Mouse (Mus musculus) limb, embryonic 15.5 days (tissue): ENCODE measurements around the gene Rapgef4. TPM values are rescaled to one million over a fixed set of nuclear protein-coding genes. Genes with fewer than 3 reads are reported as not detected.

ENCODE experiments used
- ATAC-seq: fragments of 200-750 bp; cut with Nextera tagmentation; 2 replicates; pipeline ENCODE4 v1.8.0; 2017; ENCODE audit warnings: low read depth, moderate TSS enrichment; ENCODE audit not compliant: insufficient number of reproducible peaks, low FRiP score, low TSS enrichment
- H3K27ac ChIP-seq: fragments of 300-500 bp; sonication (generic); 2 replicates; pipeline ENCODE4 v1.5.1; 2015; ENCODE audit warnings: moderate library complexity, mild to moderate bottlenecking, inconsistent platforms
- H3K27me3 ChIP-seq: fragments of 300-500 bp; sonication (generic); 2 replicates; pipeline ENCODE4 v1.6.1; 2015; ENCODE audit warnings: inconsistent platforms
- H3K36me3 ChIP-seq: fragments of 300-500 bp; sonication (generic); 2 replicates; pipeline ENCODE4 v1.6.1; 2015; ENCODE audit warnings: inconsistent platforms
- H3K4me1 ChIP-seq: fragments of 300-500 bp; sonication (generic); 2 replicates; pipeline ENCODE4 v1.6.1; 2015; ENCODE audit warnings: inconsistent platforms
- H3K4me2 ChIP-seq: fragments of 300-500 bp; sonication (generic); 2 replicates; pipeline ENCODE4 v1.6.1; 2015; ENCODE audit warnings: mild to moderate bottlenecking, inconsistent platforms
- H3K4me3 ChIP-seq: fragments of 300-500 bp; sonication (generic); 2 replicates; pipeline ENCODE4 v1.5.1; 2015; ENCODE audit warnings: mild to moderate bottlenecking, inconsistent platforms
- H3K9ac ChIP-seq: fragments of 300-500 bp; sonication (generic); 2 replicates; pipeline ENCODE4 v1.6.1; 2015; ENCODE audit warnings: inconsistent platforms
- H3K9me3 ChIP-seq: fragments of 300-500 bp; sonication (generic); 2 replicates; pipeline ENCODE4 v1.6.1; 2016; ENCODE audit warnings: inconsistent platforms
- WGBS: fragments of 180-500 bp; shearing (Covaris S2); methylation state at CpG from one replicate; pipeline ENCODE4 v1.1.7; 2015; 5-methylcytosine and 5-hydroxymethylcytosine counted together
- polyA plus RNA-seq: library from polyadenylated mRNA; unstranded; fragments of >200 nt; fragmentation: Nextera tagmentation; extraction: Ambion mirVana; gene quantifications from 2 replicates; pipeline ENCODE4 v1.2.1, GENCODE M21; 2015

Rapgef4 gene
- polyA plus RNA-seq, 1 experiment from 2014 or later: 4.6 TPM

DNA sequence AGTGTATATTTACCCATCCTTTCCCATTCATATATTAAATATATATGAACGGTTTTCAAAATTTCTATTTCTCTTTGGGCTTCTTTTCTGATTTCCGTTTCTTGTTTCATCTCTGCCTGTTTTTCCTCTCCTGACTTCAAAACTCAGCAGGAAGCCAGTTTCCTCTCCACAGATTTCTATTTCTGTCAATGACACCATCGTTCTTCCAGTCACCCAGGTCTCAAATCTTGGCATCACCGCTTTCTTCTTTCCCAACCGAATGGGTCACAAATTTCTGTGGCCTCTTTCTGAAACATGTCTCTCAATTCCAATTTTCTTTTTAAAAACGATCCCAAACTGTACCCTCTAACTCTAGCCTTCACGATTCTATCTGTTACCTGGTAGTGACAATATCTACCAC lies 303.6 kb downstream of the Rapgef4 start:
- no peak for ATAC-seq
- no peak overlapping the region for H3K4me3 ChIP-seq
- H3K9ac ChIP-seq: no peak overlapping the region
- H3K27ac ChIP-seq: no peak overlapping the region
- no peaks in the 10 kb centered on the region for H3K27me3 ChIP-seq
- 77% methylated on average over 7 of the region's 7 CpGs for WGBS
- H3K36me3 ChIP-seq: no peaks in the 10 kb centered on the region
- no peak overlapping the region for H3K4me2 ChIP-seq
- 0 out of 2 replicates have a peak, but pooled peaks cover 14% of the 10 kb centered on the region for H3K4me1 ChIP-seq
- no peaks in the 10 kb centered on the region for H3K9me3 ChIP-seq

DNA sequence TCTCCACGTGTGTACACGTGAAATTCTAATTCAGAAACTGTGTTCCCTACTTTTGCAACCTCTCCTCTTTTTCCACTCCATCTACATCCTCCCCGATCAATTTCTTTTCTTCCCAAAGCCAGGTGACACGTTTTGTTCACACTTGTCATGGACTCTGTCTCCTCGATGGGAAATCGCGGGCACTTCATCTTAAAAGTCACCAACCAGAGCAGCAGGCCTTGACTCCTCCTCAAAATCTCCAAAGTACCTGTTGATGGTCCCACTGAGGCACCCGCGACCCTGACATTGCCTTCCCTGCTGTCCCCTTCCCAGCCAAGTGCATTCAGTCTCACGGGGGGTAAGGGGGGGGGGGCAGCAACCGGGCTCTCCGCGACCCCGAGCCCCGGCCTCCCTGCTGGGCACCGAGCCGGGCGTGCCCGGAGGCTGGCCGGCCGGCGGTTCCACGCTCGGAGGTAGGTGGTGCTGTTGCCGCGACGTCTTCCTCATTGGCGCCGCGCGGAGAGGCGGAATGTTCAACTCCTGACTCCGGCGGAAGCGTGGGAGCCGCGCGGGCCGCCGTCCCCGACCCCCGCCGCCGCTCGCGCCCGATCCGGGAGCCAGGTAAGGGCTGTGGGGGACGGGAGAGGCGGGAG lies 304.3 kb downstream of the Rapgef4 start, which contains the start of gene Map3k20:
Map3k20 (plus strand) TSS at position 382 of the 632 bp plus-strand sequence.
- Histone ChIP-seq H3K9ac (peak within 1 kb of the TSS; percentile 76), H3K36me3 (no peaks in the 10 kb centered on the region), H3K4me3 (peak within 1 kb of the TSS; percentile 71), H3K27ac (peak within 1 kb of the TSS; percentile 51), H3K4me1 (0 out of 2 replicates have a peak, but pooled peaks cover 14% of the 10 kb centered on the region), H3K9me3 (no peaks in the 10 kb centered on the region), H3K27me3 (no peaks in the 10 kb centered on the region), H3K4me2 (peak within 1 kb of the TSS; percentile 79)
- WGBS: 2% methylated on average over 47 of the region's 50 CpGs
- ATAC-seq: peak; percentile 61; the same call in 1 of the 2 replicates

DNA sequence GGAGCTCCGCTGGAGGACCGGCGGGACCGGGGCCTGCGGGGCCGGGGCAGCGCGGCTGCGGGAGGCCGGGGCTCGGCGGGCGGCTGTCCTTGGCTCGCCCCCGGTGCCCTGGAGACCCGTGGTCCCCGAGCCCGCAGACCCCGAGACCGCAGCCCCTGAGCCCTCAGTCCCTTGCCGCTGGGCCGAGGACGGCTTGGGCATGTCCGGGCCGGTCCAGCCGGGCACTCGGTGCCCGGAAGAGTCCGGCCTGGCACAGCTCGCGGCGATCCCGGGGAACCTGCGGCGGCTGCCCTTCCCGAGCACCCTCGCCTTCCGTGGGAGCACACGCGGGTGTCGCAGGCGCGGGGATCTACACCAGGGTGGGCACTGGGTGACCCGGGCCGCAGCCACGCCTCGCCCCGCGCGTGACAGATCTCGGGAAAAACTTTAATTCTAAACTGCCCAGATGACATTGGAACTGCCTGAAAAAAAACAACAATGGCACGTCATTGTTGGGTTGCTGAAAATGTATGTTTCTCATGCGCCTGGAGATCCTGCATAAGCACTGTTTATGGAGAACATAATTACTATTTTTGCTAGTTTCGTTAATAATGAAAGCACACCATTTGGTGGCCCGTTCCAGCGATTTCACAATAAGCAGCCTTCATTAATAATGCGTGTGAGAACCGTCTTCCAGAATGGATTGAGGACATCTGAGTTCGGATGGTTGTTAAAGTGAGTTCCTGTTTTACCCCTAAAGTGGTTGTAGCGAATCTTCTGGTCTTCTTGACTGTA lies 305.0 kb downstream of the Rapgef4 start:
- no peaks in the 10 kb centered on the region for H3K36me3 ChIP-seq
- ATAC-seq: peak; percentile 71
- no peaks in the 10 kb centered on the region for H3K9me3 ChIP-seq
- H3K4me1 ChIP-seq: 0 out of 2 replicates have a peak, but pooled peaks cover 14% of the 10 kb centered on the region
- WGBS: 1% methylated on average over 55 of the region's 60 CpGs
- peak overlapping the region; percentile 51 for H3K27ac ChIP-seq
- H3K4me3 ChIP-seq: peak overlapping the region; percentile 71
- peak overlapping the region; percentile 76 for H3K9ac ChIP-seq
- H3K27me3 ChIP-seq: no peaks in the 10 kb centered on the region
- H3K4me2 ChIP-seq: peak overlapping the region; percentile 79

DNA sequence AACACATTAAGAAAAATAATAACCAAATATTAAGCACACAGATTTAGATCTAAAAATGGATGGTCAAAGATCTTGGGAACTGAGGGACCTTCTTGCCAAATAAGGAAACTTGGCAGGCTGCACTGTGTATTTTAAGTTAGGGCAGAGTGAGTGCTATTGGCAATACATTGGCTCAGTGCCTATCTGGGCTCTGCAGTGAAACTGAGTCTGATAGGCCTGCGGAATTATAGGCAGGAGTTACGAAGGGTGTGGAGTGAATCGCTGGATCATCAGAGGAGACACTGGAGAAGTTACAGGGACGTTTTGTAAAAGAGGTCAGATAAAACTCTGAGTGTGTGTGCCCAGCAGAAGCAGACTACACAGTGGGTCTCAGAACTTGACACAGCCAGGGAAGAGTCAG lies 306.1 kb downstream of the Rapgef4 start:
- no peaks in the 10 kb centered on the region for H3K27me3 ChIP-seq
- no peaks in the 10 kb centered on the region for H3K9me3 ChIP-seq
- H3K4me2 ChIP-seq: no peak overlapping the region
- 60% methylated on average over 4 of the region's 4 CpGs for WGBS
- no peak overlapping the region for H3K4me3 ChIP-seq
- no peak for ATAC-seq
- H3K36me3 ChIP-seq: no peaks in the 10 kb centered on the region
- H3K27ac ChIP-seq: no peak overlapping the region
- H3K9ac ChIP-seq: no peak overlapping the region
- H3K4me1 ChIP-seq: 0 out of 2 replicates have a peak, but pooled peaks cover 14% of the 10 kb centered on the region

DNA sequence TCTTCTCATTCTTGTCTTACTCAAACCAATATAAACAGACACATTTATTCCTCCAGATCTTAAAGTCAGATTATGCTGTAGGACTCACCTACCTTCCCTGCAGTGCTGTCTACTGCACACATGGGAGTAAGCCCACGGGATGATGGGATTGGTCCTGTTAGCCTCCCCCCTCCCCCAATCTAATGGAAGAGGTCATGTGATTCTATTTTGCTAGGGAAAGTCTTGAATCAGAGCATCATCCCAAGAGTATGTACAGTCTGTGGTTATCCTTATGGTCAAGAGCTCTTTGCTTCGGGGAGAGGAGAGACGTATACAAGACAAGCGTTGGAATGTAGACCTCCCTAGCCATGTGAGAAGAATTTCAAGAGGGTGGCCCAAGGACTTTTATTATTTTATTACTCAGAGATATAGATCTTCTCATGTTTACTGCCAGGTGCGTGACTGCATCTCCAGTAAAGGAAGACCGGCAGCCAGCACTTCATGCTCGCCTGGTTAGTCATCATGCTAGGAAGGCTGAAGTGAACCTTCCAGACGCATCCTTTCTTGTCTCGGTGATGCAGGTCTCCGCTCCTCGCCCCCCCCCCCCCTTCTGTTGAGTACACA lies 308.0 kb downstream of the Rapgef4 start:
- H3K36me3 ChIP-seq: no peaks in the 10 kb centered on the region
- H3K27me3 ChIP-seq: no peaks in the 10 kb centered on the region
- no peak overlapping the region for H3K9ac ChIP-seq
- 0 out of 2 replicates have a peak, but pooled peaks cover 17% of the 10 kb centered on the region for H3K4me1 ChIP-seq
- H3K9me3 ChIP-seq: no peaks in the 10 kb centered on the region
- H3K4me3 ChIP-seq: no peak overlapping the region
- H3K27ac ChIP-seq: no peak overlapping the region
- 71% methylated on average over 11 of the region's 11 CpGs for WGBS
- no peak for ATAC-seq
- H3K4me2 ChIP-seq: no peak overlapping the region

DNA sequence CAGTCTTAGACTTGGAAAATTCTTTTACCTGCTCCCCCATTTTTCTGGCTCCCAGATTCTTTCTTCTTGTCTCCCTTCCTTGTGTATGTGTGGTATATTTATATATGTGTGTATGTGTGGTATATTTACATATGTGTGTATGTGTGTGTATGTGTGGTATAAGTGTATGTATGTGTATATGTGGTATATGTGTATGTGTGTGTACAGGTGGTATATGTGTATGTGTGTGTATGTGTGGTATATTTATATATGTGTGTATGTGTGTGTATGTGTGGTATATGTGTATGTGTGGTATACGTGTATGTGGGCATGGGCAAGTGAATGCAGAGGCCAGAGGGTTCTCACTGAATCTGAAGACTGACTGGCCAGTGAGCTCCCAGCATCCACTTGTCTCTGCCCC lies 310.1 kb downstream of the Rapgef4 start:
- peak; percentile 72; the same call in 1 of the 2 replicates for ATAC-seq
- 0 out of 2 replicates have a peak, but pooled peaks cover 14% of the 10 kb centered on the region for H3K4me1 ChIP-seq
- no peaks in the 10 kb centered on the region for H3K36me3 ChIP-seq
- H3K27me3 ChIP-seq: no peaks in the 10 kb centered on the region
- no peak overlapping the region for H3K27ac ChIP-seq
- 83% methylated on average over 1 of the region's 1 CpGs for WGBS
- no peak overlapping the region for H3K4me3 ChIP-seq
- H3K9me3 ChIP-seq: no peaks in the 10 kb centered on the region
- H3K4me2 ChIP-seq: no peak overlapping the region
- no peak overlapping the region for H3K9ac ChIP-seq

DNA sequence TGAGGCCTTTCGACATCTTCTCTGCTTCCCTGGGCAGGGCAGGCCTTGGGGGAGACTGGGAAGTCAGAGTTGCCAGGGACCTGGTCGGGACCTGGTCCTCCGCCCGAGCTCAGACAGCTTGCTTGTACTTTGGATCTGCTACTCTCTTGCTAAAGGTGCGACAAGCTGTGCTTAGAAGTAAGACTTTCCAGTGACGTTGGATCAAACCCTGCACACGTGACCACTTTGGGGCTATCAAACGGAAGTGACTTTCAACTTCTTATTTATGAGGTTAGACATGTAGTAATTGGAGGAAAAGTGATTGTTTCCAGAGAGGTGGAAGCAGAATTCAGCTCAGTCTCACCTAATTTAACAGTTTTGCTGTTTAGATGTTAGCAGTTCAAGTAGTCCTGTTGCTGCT lies 311.5 kb downstream of the Rapgef4 start:
- WGBS: 61% methylated on average over 8 of the region's 8 CpGs
- Histone ChIP-seq H3K27me3 (no peaks in the 10 kb centered on the region), H3K9me3 (no peaks in the 10 kb centered on the region), H3K36me3 (no peaks in the 10 kb centered on the region), H3K4me1 (peaks cover 14% of the 10 kb centered on the region), H3K9ac (no peak overlapping the region), H3K4me2 (no peak overlapping the region), H3K27ac (no peak overlapping the region), H3K4me3 (no peak overlapping the region)
- ATAC-seq: no peak

DNA sequence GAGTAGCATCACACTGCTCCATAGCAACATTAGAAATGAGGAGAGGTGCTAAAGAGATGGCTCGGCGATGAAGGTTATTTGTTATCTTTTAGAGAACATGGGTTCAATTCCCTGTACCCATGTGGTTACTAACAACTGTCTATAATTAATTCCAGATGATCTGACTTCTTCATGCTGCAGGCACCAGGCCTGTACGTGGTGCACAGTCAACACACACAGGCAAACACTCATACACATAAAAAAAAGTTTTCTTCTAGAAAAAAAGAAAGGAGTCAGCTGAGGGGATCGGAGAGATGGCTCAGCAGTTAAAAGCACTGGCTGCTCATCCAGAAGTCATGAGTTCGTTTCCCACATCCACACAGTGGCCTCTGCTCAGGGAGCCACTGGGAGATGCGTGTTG lies 314.0 kb downstream of the Rapgef4 start:
- WGBS: 57% methylated on average over 6 of the region's 6 CpGs
- no peak for ATAC-seq
- no peak overlapping the region for H3K27ac ChIP-seq

DNA sequence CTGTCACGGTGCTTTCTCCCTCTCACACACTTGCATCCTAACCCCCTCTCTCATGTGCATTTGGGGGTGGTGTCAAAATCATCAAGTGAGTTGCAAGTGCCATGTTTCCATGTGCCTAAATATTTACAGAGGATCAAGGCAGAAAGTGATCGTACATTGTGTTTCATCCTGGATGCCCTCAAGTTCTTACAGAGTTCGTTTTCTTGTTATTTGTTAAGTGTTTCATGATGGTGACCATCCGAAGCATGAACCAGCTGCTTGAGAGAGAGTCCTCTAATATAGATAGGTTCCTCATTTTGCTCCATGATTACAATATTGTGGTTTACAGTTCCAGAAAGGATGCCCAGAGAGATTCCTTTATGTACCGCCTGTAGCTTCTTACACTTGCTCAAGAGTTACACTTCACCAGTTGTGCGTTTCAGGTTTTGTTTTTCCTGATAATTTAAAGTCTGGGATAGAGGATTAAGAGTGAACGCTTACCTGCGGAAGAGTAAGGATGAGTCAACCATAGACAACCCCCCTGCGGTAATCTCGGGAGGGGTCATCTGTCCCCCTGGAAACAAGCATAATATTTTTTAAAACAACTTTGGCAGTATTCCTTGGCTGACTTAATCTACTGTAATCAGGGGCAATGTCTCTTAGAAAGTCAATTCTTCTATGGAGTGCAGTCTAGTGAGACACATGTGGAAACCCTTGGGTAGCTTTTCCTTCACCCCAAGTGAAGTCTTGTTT lies 316.1 kb downstream of the Rapgef4 start:
- no peaks in the 10 kb centered on the region for H3K9me3 ChIP-seq
- ATAC-seq: no peak
- no peaks in the 10 kb centered on the region for H3K27me3 ChIP-seq
- H3K4me2 ChIP-seq: no peak overlapping the region
- 80% methylated on average over 10 of the region's 10 CpGs for WGBS
- no peak overlapping the region for H3K9ac ChIP-seq
- peaks cover 17% of the 10 kb centered on the region for H3K4me1 ChIP-seq
- no peak overlapping the region for H3K4me3 ChIP-seq
- H3K36me3 ChIP-seq: no peaks in the 10 kb centered on the region
- peak overlapping the region; percentile 68; the same call in 1 of the 2 replicates for H3K27ac ChIP-seq

More for the DNA sequence above, 314.0 kb downstream of the Rapgef4 start:
- no peak overlapping the region for H3K9ac ChIP-seq
- no peak overlapping the region for H3K4me2 ChIP-seq
- no peaks in the 10 kb centered on the region for H3K36me3 ChIP-seq
- peaks cover 17% of the 10 kb centered on the region for H3K4me1 ChIP-seq
- H3K9me3 ChIP-seq: no peaks in the 10 kb centered on the region
- no peaks in the 10 kb centered on the region for H3K27me3 ChIP-seq
- no peak overlapping the region for H3K4me3 ChIP-seq

DNA sequence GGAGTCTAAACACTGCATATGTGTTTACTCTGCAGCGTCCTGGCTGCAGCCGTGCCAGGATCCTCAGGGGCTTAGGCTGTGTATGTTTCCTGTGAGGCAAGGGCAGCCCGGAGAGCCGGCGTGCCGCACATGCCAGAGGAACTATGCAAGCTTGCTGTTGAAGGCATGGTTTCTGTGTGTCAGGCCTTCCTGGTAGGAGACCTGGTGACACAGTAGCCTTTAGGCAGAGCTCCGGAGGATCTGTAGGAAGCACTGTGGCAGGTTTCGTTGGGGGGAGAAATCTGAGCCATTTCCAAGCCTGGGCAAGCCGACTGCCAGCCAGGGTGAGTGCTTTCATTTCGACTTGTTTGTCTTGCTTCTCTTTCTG lies 316.7 kb downstream of the Rapgef4 start:
- no peak overlapping the region for H3K4me3 ChIP-seq
- no peak overlapping the region for H3K4me2 ChIP-seq
- no peaks in the 10 kb centered on the region for H3K36me3 ChIP-seq
- no peaks in the 10 kb centered on the region for H3K9me3 ChIP-seq
- no peak for ATAC-seq
- H3K9ac ChIP-seq: no peak overlapping the region
- H3K4me1 ChIP-seq: peaks cover 14% of the 10 kb centered on the region
- WGBS: 57% methylated on average over 10 of the region's 10 CpGs
- no peaks in the 10 kb centered on the region for H3K27me3 ChIP-seq
- peak overlapping the region; percentile 68; the same call in 1 of the 2 replicates for H3K27ac ChIP-seq

DNA sequence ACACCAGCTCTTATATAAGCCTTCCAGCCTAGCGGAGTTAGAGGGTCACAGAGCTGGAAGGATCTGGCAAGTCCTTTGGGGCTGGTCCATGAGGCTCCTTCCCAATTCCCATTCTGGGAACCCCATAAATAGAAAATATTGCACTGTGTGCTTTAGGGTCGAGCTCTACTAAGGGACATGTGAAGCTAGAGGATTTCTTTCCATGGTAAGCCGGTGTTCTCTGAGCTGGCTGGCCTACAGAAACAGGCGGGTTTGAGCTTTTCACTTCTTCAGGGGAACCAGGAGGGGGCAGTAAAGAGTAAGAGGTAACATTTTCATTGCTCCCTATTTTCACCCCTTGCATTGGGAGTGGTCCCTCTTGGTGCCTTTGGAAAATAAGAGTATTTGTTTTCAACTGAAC lies 317.4 kb downstream of the Rapgef4 start:
- H3K36me3 ChIP-seq: no peaks in the 10 kb centered on the region
- 61% methylated on average over 4 of the region's 4 CpGs for WGBS
- no peak overlapping the region for H3K4me2 ChIP-seq
- no peaks in the 10 kb centered on the region for H3K27me3 ChIP-seq
- no peaks in the 10 kb centered on the region for H3K9me3 ChIP-seq
- no peak for ATAC-seq
- H3K4me3 ChIP-seq: no peak overlapping the region
- H3K4me1 ChIP-seq: peaks cover 14% of the 10 kb centered on the region
- no peak overlapping the region for H3K9ac ChIP-seq
- 0 out of 2 replicates have a peak overlapping the region, but pooled peaks have one; percentile 68 for H3K27ac ChIP-seq
